Mouse (Mus musculus): ENCODE data around the gene Mybpc1. TPM values are rescaled to one million over a fixed set of nuclear protein-coding genes. Genes with fewer than 3 reads are reported as not detected.
A peak's percentile ranks its signal among the peaks of the same experiment; 100 is the strongest.
"Not testable (repeated sequence)": the region's sequence is repeated elsewhere in the genome, so short reads cannot be mapped to it uniquely, and the experiment has no call there.

Gene Mybpc1
- total RNA-seq, 2 experiments from 2014 or later, result not detected

- ATAC-seq (replicated peaks; ENCODE audit: poor library complexity), result no peak
Observed at GRCm38 (mm10) chr10:88496864-88497564, 107.9 kb downstream of the Mybpc1 start.

GRCm38 (mm10) chr10:88494959-88495587, 109.9 kb downstream of the Mybpc1 start:
- ATAC-seq (replicated peaks; ENCODE audit: poor library complexity), result peak; percentile 29

- peak; percentile 42 for ATAC-seq (replicated peaks; ENCODE audit: poor library complexity)
Observed at GRCm38 (mm10) chr10:88492658-88493057, 112.3 kb downstream of the Mybpc1 start.

- ATAC-seq (replicated peaks; ENCODE audit: poor library complexity), result peak; percentile 93
Observed at GRCm38 (mm10) chr10:88491632-88492031, 113.3 kb downstream of the Mybpc1 start.

GRCm38 (mm10) chr10:88488629-88489028, 116.3 kb downstream of the Mybpc1 start:
- ATAC-seq (replicated peaks; ENCODE audit: poor library complexity), result no peak

- not testable (repeated sequence) for ATAC-seq (replicated peaks; ENCODE audit: poor library complexity)
Observed at GRCm38 (mm10) chr10:88482866-88483265, 122.1 kb downstream of the Mybpc1 start.

Other genes with a start within 250 kb of the Mybpc1 start
- 38.5 and 45.3 TPM in 2 replicates for gene Dram1, start 226.1 kb downstream of the Mybpc1 start, total RNA-seq (2015)
- gene Dram1, start 226.1 kb downstream of the Mybpc1 start, total RNA-seq (2017), result 26.8 and 33.4 TPM in 2 replicates
- gene Gnptab, start 226.0 kb downstream of the Mybpc1 start, total RNA-seq (2015), result 117 and 142 TPM in 2 replicates
- 48.7 and 58.3 TPM in 2 replicates for gene Gnptab, start 226.0 kb downstream of the Mybpc1 start, total RNA-seq (2017)
- gene Sycp3, start 145.6 kb downstream of the Mybpc1 start, total RNA-seq (2015), result not detected in 2 replicates
- gene Sycp3, start 145.6 kb downstream of the Mybpc1 start, total RNA-seq (2017), result not detected in 2 replicates
- 26.2 and 32.4 TPM in 2 replicates for gene Chpt1, start 101.1 kb downstream of the Mybpc1 start, total RNA-seq (2015)
- 22.4 and 22.9 TPM in 2 replicates for gene Chpt1, start 101.1 kb downstream of the Mybpc1 start, total RNA-seq (2017)
- gene Spic, start 79.9 kb upstream of the Mybpc1 start, total RNA-seq (2015), result 0.39 and 0.42 TPM in 2 replicates
- gene Spic, start 79.9 kb upstream of the Mybpc1 start, total RNA-seq (2017), result 0.07 and 0.62 TPM in 2 replicates
- 101 and 115 TPM in 2 replicates for gene Arl1, start 125.7 kb upstream of the Mybpc1 start, total RNA-seq (2015)
- gene Arl1, start 125.7 kb upstream of the Mybpc1 start, total RNA-seq (2017), result 104 and 116 TPM in 2 replicates
- gene Utp20, start 221.7 kb upstream of the Mybpc1 start, total RNA-seq (2015), result 50.6 and 57.6 TPM in 2 replicates
- gene Utp20, start 221.7 kb upstream of the Mybpc1 start, total RNA-seq (2017), result 30.4 and 44.5 TPM in 2 replicates

Data from megakaryocyte progenitor cell, adult 5-6 weeks (primary cell).